Mouse (Mus musculus) neural tube, embryonic 10.5 days (tissue): ENCODE data around the gene Agxt.

Source experiments
- DNase-seq: peaks from one replicate; pipeline ENCODE4 v3.0.0-alpha.2; 2017; ENCODE audit warnings: low spot score; ENCODE audit errors: extremely low spot score

Gene Agxt

DNA sequence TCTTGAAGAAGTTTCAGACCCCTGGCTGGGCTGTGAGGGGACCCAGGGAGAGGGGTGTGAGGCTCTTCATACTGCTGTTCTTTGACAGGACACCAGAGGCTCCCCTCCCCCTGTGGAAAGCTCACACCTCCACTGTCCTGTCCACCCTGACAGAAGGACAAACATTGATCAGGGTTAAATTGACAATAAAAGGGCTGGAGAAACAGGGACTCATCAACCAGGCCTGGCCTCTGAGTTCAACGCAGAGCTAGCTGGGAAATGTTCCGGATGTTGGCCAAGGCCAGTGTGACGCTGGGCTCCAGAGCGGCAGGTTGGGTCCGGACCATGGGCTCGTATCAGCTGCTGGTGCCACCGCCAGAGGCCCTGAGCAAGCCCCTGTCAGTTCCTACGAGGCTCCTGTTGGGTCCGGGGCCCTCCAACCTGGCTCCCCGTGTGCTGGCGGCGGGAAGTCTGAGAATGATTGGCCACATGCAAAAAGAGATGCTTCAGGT, at the start of gene Agxt:
TSS of gene Agxt (plus strand) at position 205 of the 491 bp plus-strand sequence.
- DNase-seq, result no peak

DNA sequence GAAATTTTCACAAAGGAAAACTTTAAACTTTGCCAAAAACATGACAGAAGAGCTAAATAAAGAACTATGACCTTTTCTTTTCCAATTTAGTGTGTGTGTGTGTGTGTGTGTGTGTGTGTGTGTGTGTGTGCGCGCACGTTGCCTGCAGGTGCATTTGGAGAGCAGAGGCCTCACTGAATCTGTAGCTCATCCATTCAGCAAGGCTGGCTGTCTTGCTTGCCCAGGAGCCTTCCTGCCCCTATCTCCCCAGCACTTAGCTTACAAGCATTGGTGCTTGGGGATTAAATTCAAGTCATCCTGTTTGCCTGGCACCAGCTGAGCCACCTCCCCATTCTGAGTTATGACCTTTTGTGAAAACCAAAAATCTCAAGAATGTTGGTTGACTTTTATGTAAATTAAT, 42.5 kb upstream of the Agxt start:
- no peak for DNase-seq

DNA sequence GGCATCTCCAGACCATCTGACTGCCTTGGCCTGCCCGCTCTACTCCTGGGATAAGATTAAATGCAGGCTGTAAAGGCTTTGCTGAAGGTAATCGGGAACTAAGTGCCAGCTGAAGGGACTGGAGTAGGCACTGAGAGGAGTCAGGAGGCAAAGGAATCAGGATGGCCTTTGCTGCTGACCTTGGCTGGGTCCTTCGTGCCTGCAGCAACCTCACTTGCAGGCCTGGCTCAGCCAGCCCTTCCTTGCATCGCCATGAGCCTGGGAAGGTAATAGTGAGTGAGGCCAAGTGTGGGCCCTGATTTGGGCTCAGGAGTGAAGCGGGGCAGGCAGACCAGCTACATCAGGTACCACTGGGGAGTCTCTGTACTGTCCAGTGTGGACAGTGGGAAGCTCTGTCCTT, 36.1 kb upstream of the Agxt start:
- no peak for DNase-seq

DNA sequence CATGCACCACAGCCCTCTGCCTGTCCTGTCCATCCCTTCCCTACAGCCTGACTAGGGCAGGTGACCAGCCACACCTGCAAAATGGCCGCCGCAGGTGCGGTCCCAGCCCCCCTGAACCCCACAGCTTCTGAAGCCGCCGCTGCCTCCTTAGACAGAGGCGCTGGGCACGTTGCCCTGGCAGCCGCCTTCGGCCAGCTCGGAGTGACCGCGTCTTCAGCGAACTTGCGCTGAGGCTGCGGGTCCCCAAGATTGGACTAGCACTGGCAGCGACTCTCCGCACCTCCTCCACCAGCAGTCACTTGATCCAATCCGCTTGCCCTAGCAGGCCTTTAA, 34.8 kb upstream of the Agxt start:
- no peak for DNase-seq

DNA sequence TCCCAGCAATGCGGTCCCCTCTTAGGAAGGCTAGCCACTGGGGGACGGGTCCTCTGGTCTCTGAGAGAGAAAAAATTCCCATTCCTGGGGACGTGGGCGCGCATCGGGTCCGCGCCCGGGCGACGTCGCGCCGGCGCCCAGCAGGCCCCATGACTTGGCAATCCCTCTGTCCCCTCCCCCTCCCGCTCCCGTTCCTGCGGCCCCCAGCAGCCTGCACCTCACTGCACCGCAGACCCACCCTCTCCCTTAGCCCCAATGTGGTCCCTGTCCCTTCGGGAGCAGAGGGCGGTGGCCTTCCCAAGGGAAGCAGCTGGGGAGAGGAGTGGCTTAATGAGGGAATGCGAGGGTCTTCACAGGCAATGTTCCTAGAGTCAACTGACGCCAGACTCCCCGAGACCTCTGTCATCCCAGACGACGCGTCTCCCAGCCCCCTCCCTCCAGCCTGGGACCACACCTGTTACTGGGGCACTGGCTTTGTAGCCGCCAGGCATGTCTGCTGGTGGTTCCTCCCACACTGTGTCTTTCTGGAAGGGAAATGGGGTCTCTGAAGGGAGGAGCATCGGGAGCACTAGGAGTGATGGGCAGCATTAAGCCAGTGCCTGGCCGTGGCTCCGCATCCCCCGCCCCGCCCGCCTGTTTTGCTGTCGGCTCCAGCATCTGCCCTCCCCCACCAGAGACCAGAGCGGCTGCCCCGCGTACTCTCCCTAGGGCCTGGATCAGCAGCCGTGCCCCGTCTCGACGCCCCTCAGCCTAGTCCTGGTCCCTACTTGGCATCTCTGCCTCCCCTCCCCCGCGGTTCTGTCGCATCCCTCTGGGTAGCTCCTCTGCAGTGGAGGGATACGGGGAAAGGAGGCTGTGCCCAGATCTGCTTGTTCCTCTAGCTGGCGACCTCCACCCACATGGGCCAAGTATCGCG, 34.2 kb upstream of the Agxt start:
- DNase-seq, result peak; percentile 66

DNA sequence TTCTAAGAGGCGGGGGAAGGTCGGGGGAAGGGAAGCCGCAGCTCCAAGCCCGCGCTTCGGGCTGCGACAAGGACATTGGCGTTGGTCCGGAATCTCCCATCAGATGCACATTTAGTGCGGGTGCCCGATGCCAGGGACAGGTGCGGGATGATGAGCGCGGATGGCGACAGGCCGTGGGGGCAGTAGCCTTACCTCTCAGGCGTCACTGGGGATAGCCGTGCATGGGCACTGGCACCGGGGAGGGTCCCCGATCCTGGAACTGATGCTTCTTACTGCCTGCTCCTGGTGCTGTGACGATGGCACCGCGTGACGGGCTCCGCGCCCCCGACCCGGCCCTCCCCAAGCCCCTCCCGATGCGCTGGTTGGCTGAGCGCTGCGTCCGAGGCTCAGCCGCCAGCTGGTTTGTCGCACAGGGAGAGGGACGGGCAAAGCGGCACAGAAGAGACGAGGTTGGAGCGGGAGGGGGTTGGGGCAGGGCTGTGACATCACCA, 33.4 kb upstream of the Agxt start, which contains the start of gene Kif1a:
TSS of gene Kif1a (minus strand) at position 381 of the 491 bp plus-strand sequence.
- peak; percentile 65 for DNase-seq

DNA sequence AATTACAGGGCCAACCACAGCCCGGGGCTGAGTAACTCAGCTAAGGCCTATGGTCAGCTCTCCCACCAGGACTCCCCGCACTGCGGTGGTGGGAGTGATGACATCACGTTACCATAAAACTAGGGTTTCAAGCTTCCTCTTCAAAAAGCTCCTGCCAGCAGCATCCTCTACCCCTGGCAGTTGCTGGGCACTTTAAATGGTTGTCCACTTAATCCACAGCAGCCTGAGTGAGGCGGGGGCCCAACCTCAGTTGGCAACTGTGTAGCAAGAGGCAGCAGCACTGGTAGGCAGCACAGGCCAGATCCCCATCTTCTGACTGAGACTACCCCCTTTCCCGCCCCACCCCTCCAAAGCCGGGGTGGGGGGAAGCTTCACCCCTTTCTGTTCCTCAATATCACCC, 32.3 kb upstream of the Agxt start:
- DNase-seq, result no peak

DNA sequence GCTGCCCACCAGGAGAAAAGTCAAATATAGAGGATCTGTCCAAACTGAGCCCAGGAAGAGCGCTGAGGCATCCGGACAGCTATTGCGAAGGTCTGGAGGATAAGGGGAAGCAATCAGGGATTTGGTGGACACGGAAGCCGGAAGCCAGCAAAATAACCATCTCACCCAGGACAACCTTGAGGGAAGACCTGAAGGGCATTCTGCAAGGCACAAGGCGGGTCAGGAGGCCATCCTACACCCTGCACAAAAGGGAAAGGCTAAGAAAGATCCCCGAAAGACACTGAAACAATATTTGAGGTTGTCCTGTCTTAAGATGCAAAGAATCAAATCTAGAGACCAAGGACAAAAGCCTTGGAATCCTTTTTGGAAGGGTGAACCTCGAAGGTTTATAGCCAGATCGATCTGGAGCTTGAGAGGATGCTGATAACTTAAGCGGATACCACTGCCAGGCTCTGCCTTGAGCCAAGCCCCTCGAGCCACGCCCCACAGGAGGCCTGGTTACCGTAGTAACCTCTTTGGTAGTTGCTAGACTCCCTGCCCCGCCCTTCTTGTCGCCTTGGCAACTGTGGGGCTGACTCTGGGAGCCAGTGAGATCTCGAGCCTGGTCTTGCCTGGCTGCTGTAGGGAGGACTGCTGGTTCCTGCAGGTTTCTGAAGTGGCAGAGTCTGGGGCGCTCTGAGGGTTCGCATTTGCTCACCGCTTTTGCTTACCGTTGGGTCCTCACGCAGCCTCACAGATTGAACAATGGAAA, 20.2 kb upstream of the Agxt start:
- DNase-seq, result peak; percentile 95

DNA sequence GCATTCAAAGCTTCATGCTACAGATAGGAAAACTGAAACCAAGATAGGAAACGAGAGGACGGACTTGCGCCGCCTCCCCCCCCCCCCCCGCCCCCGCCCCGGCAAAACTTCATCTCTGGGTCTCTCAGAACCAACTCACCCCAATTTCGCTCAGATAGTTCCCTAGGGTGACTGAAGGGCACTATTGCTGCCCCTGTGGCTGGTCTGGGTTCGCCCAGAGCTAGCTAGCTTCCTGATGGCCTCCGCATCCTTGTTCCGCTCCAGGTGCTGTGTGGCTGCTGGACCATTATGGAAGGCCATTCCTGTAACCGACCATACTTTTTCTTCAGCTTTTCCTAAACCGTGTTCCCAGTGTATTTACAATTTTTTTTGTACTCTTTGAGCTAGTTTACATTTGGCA, 19.6 kb upstream of the Agxt start:
- no peak for DNase-seq

DNA sequence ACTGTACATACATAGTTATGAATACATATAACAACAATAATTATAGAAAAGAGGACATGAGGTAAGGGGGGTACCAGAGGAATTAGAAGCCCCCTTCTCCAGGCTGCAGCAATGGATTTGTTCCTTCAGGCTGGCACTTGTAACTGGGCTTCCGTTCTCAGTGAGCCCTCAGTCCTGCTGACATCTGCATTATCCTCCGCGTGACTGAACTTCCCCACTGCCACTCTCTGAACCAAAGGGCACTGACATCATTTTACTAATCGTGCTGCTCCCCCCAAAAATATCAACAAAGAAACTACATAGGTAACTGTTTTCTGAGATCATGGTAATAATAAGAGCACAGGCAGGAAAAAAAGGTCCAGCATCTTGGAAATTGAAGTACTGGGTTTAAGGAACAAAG, 16.2 kb upstream of the Agxt start:
- no peak for DNase-seq

DNA sequence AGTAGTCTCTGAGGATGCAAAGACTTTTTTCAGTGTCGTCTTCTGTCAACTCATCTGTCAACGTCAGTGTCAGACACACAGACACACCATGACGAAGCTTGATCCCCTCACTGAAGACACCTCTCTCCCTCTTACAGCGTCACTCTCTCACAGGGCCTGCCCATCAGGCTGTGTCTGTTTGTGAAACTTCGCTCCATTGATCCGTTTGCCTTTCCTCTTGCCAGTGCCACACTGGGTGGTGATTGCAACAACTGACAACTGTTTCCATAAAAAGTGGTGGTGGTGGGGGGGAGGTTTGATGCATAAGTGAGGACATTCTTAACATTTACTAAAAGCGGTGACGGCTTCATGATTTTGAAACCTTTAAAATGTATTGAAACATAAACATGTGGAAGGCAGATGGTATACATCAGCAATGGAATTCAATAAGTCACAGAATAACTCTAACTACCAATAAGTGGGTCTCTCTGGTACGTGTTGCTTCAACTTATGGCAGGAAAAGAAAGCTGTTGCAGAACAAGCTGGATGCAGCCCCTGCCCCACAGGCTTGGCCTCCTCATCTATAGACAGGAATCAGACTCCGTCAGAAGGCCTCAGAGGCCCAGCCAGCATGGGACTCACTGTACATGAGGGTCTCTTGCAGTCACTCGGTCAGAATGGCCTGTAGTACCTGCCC, 11.7 kb upstream of the Agxt start:
- DNase-seq, result no peak

DNA sequence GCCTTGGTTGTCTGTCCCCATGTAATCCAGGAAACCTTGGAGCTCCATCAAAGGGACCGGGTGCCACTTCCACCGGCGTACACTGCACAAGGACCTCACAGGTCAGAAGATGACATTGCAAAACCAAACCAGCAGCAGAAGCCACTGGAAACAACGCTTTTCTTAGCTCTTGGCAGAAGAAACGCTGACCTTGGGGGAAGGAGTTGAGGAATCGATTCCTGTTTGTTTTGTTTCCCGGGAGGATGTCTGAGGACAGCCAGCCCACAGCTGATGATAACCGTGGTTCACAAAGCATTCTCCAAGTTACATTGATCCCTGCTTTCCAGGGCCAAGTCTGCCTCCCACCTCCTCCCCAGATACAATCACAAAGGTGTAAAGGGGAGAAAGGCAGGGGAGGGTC, 11.0 kb upstream of the Agxt start:
- no peak for DNase-seq

DNA sequence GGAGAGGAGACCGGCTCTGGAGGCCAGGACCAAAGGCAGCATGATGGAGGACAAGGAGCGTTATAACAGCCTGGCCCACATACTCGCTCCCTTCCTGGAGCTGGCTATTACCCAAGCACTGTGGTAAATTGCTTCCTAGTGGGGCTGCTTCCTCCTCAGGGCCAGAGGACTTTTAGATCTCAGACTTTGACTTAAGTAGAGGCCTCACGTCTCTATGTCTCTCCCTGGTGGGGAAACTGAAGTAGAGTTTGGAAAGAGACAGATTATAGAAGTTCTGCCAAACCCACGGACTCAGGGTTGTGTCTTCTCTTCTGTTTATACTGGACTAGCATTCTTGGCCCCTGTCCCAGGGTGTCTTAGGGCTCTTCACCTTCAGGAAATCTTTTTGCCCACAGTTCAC, 9.8 kb upstream of the Agxt start:
- DNase-seq, result no peak

DNA sequence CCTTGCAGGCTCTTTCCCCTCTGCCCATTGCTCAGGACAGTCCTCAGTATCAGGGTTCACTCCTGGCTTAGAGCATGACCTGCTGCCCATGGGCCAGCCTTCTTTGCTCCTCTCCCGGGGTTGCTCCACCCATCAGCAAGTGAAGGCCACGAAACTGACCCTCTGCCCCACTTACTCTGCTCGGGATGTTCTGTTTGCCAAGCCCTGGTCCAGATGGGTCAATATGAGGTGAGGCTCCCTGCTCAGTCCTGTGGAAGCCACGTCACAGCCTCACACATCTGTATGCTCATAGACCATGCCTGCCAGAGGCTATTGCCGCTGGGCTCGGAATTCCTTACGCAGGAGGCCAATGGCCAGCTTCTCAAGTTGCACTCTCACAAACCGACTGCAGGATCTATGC, 6.8 kb upstream of the Agxt start:
- DNase-seq, result no peak

DNA sequence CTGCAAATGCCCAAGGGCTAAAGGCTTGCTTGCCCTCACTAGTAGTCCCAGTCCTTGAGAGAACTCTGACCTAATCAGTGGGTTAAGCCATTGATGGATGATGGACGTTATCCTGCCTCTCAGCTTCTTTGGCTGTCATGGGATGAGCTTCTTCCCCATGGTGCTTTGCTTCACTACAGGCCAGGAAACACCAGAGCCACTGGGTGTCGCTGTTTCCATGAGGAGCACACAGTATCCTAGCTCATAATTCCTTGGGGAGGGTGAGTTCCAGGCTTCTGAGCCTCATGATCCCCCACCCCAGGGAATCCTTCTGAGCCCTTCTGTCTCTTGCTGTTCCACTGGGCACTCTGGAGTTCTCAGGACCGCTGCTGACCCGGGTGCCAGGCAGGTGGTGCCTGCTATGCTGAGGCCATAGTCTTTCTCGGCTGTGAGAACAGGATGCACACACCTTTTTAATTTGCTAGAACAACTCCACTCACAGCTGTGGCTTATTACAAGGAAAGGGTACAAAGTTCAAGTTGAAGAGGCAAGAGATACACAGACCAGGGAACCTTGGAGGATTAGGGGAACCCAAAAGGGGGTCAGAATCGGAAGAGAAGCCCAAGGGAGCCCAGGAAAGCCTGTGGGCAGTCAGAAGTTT, 6.2 kb upstream of the Agxt start:
- DNase-seq, result peak; percentile 60

DNA sequence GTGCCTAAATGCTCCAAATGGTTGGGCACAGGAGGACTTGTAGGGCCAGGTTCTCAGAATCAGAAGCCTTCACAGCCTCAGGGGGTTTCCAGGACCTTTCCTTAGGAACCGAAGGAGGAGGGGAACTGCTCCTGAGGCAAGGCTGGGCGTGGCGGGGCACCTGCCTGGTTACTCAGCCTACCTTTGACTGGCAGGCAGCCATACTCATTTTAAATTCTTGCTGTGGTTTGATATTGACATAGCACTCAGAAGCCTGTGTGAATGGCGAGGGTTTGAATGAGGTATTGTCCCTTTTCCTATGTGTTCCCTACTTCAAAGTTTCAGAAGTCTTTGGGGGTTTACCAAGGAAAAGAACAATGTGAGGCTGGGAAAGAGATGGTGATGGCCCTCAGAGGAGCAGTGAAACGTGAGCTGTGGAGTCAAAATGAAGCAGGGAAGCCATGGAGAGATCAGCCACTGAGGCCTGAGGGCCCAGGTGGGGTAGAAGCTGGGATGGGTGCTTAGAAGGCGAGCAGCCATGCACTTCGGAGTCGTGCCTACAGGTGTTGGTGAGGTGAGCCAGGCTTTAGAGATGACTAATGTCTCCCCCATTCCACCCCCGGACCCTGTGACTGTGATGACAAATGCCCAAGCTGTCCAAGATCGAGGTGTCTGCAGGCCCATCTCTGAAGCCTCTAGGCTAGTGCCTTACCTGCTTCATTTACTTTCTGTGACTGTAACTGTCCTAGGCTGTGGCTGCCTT, 4.6 kb upstream of the Agxt start:
- no peak for DNase-seq

DNA sequence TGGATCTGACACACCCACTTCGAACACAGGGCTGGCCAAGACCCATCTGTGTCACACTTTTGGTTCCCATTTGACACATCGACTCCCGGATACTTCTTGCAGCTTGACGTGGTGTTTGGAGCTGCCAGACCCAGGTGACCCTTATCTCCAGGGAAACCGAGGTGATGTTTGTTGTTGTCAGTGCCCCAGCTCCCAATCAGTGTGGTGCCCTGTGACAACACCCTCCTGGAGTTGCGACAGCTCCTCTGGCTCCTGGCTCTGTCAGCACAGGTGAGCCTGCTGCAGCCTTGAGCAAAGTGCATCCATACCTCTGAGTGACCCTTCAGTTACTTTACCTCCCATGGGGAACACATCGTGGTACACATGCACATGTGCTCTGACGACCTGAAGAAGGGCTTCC, 2.4 kb upstream of the Agxt start:
- DNase-seq, result no peak

DNA sequence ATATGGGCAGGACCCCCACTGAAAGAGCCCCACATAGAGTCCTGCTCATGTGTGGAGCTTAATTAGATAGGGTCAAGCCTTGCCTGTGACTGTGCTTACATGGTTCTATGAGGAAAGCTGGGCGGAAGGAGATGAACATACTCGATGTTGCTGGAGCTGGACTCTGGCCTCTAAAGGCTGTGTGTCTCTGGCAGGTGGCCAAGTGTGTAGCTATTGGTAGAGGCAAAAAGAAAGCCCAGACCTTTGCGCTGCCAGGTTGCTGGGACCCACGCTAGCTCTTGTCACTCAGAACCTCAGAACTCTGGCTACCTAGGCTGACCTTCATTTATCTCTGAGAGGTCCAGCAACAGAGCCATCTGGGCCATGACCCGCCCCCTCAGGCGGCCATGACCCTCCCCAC, 3.5 kb downstream of the Agxt start:
- no peak for DNase-seq

DNA sequence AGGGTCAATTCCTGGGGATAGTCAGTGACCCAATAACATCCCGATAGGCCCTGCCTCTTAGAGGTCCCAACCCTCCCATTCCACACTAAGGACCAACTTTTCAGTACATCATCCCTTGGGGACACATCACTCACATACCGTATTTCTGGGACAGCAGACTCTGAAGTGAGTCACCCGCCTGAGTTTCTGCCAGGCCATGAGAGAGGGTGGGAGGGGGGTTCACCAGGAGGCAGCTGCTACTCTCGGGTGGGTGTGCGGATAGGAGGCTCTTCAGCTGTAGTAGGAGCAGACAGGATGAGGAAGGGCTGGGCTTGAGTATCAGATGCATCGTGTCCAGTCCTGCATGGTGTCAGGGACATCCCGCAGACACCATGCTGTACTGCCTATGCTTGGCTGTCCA, 4.7 kb downstream of the Agxt start:
- no peak for DNase-seq

DNA sequence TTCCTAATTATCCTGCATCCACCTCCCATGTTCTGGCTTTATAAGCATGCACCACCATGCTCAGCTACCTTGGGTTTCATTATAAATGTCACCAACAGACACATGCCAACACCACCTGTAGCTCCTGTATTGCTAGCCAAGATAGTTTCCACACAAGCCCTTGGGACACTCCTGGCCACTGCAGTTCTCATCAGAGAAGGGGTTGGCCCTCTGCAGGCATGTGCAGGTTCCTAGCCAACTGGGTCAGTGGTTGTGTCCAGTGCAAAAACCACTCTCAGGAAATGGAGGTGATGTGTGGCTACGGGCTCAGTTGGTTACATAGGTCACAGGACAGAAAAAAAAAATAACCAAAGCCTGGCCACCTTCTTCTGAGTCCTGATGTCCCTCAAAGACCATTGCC, 7.8 kb downstream of the Agxt start:
- no peak for DNase-seq

DNA sequence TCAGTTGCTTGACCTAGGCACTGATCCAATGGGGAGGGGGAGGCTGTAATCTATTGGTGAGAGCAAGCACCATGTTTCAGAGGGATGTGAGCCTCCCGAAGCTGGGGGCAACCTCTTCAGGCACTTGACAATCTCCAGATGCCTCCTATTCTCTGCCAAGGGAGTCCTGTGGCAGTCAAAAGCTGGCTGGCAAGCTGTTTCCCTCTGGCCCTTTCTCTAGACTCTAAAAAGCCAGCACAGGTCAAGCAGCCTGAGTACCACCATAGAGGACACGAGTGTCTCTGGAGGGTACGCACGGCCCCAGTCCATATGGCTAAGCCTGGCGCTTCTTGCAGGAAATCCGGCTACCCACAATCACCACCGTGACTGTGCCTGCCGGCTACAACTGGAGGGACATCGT, 9.1 kb downstream of the Agxt start:
- DNase-seq, result no peak
